10 mouse cellular contexts compared by ENCODE assay signal in genomic region chr2:153952897-153953296, GRCm38 (mm10). TPM values are rescaled to one million over a fixed set of nuclear protein-coding genes. Genes with fewer than 3 reads are reported as not detected.
DNase-seq lines count a peak whose midpoint lies in the region; ATAC-seq and TF ChIP-seq lines count a peak whose summit lies in the region.
"Had no signal": no experiment of that assay in that cellular context is flagged by ENCODE, and none has a peak within 500 bp of the region (broad histone marks: within the 10 kb centered on the region; RNA-seq: fewer than 3 reads in every experiment).

No protein-coding gene starts in this region.

- TF ChIP-seq RAD21 in CH12.LX (IDR thresholded peaks at IDR 0.05; ENCODE audit: low read depth, low read length), result peak; percentile 23

- ATAC-seq in heart, embryonic 12.5 days (ENCODE audit: insufficient number of reproducible peaks, low FRiP score), result no peak
- no peak for ATAC-seq in embryonic facial prominence, embryonic 11.5 days (replicated peaks; ENCODE audit: insufficient number of reproducible peaks, low FRiP score, low TSS enrichment, low read depth)

- 26% methylated on average over 6 of the region's 6 CpGs for whole genome bisulfite sequencing in heart, embryonic 12.5 days
- WGBS in bone marrow, adult 2 months, result 27% methylated on average over 6 of the region's 6 CpGs
- WGBS in embryonic facial prominence, embryonic 11.5 days, result 31% methylated on average over 6 of the region's 6 CpGs

- dilution Hi-C loops in CH12.LX (cut with MboI; ENCODE audit: extremely low pct_ligation_motif_present, extremely low pct_unique_long_range_greater_than_20kb, low sequenced_read_pairs), result no loop called here

- H3K36me3 ChIP-seq in heart, embryonic 12.5 days, result no peaks in the 10 kb centered on the region
- H3K36me3 ChIP-seq in CH12.LX (replicated peaks in 1 of 2; ENCODE audit: control insufficient read depth in 1 of 2, insufficient read depth in 1 of 2, low read length in 1 of 2), result no peaks in the 10 kb centered on the region
- H3K36me3 ChIP-seq in embryonic facial prominence, embryonic 11.5 days (replicated peaks; ENCODE audit: control insufficient read depth, insufficient read depth, low read depth, low read length), result no peaks in the 10 kb centered on the region
- H3K36me3 ChIP-seq: embryonic facial prominence, embryonic 15.5 days had no signal

- no peaks in the 10 kb centered on the region; the same call in none of the 2 replicates for H3K27me3 ChIP-seq in heart, embryonic 12.5 days (replicated peaks)
- peaks cover 62% of the 10 kb centered on the region for H3K27me3 ChIP-seq in CH12.LX (replicated peaks)
- H3K27me3 ChIP-seq in embryonic facial prominence, embryonic 11.5 days (ENCODE audit: control insufficient read depth, insufficient read depth, low read length), result no peaks in the 10 kb centered on the region
- H3K27me3 ChIP-seq: embryonic facial prominence, embryonic 15.5 days had no signal

- H3K4me2 ChIP-seq in heart, embryonic 12.5 days, result no peak overlapping the region
- no peak overlapping the region for H3K4me2 ChIP-seq in CH12.LX (ENCODE audit: insufficient read depth, low read depth, poor library complexity, severe bottlenecking)
- H3K4me2 ChIP-seq in embryonic facial prominence, embryonic 11.5 days (ENCODE audit: low read depth, low read length), result no peak overlapping the region
- H3K4me2 ChIP-seq: embryonic facial prominence, embryonic 15.5 days had no signal

- H3K9me3 ChIP-seq in heart, embryonic 12.5 days (replicated peaks), result no peaks in the 10 kb centered on the region
- H3K9me3 ChIP-seq in CH12.LX (replicated peaks; ENCODE audit: low read length), result no peaks in the 10 kb centered on the region
- H3K9me3 ChIP-seq in embryonic facial prominence, embryonic 11.5 days (replicated peaks; ENCODE audit: control insufficient read depth, low read length), result no peaks in the 10 kb centered on the region
- H3K9me3 ChIP-seq: embryonic facial prominence, embryonic 15.5 days had no signal

- no peak for TF ChIP-seq POLR2A in CH12.LX (IDR thresholded peaks at IDR 0.05; ENCODE audit: low read depth, low read length)
- TF ChIP-seq POLR2A in bone marrow, adult 2 months (IDR thresholded peaks at IDR 0.05; ENCODE audit: borderline replicate concordance, control insufficient read depth, low read depth, low read length), result no peak

- no peak for TF ChIP-seq EP300 in CH12.LX (IDR thresholded peaks at IDR 0.05; ENCODE audit: low read length)

- in situ Hi-C loops in CH12.LX (cut with MboI; ENCODE audit: low pct_ligation_motif_present, low pct_unique_long_range_greater_than_20kb, low sequenced_read_pairs), result no loop called here

- no peak overlapping the region for H3K4me3 ChIP-seq in heart, embryonic 12.5 days
- H3K4me3 ChIP-seq in CH12.LX (replicated peaks in 1 of 3; ENCODE audit: low read depth in 2 of 3, low read length in 2 of 3, poor library complexity in 1 of 3), result no peak overlapping the region
- H3K4me3 ChIP-seq in bone marrow, adult 2 months (replicated peaks; ENCODE audit: control insufficient read depth, low read depth, low read length), result no peak overlapping the region
- no peak overlapping the region for H3K4me3 ChIP-seq in embryonic facial prominence, embryonic 11.5 days (ENCODE audit: low read depth, low read length)
- H3K4me3 ChIP-seq: embryonic facial prominence, embryonic 15.5 days had no signal

- peak; percentile 32 to 72 for DNase-seq in heart, postnatal 10 days
- DNase-seq in CH12.LX (ENCODE audit: extremely low read depth), result peak; percentile 74
- peak; percentile 79 for DNase-seq in embryonic facial prominence, embryonic 11.5 days (ENCODE audit: low spot score)
- peak; percentile 51 to 87 for DNase-seq in layer of hippocampus, adult 18-20 months (ENCODE audit: low spot score in 2 of 2)
- peak; percentile 68 for DNase-seq in lung, postnatal 36 days
- peak; percentile 35 to 76 for DNase-seq in spleen, postnatal 4 days (ENCODE audit: low spot score in 2 of 2)

- H3K4me1 ChIP-seq in heart, embryonic 12.5 days (replicated peaks), result no peaks in the 10 kb centered on the region
- peaks cover 10 to 12% of the 10 kb centered on the region in 2 experiments for H3K4me1 ChIP-seq in CH12.LX (ENCODE audit: control insufficient read depth in 1 of 2, insufficient read depth in 2 of 2)
- 0 out of 2 replicates have a peak, but pooled peaks cover 1% of the 10 kb centered on the region for H3K4me1 ChIP-seq in bone marrow, adult 2 months (ENCODE audit: control insufficient read depth, insufficient read depth, low read length)
- H3K4me1 ChIP-seq in embryonic facial prominence, embryonic 11.5 days (ENCODE audit: control insufficient read depth, insufficient read depth, low read length), result no peaks in the 10 kb centered on the region
- H3K4me1 ChIP-seq: embryonic facial prominence, embryonic 15.5 days had no signal

- no peak overlapping the region for H3K9ac ChIP-seq in heart, embryonic 12.5 days
- H3K9ac ChIP-seq in CH12.LX (ENCODE audit: insufficient read depth, low read depth), result no peak overlapping the region
- H3K9ac ChIP-seq in embryonic facial prominence, embryonic 11.5 days (replicated peaks; ENCODE audit: low read length), result no peak overlapping the region
- H3K9ac ChIP-seq: embryonic facial prominence, embryonic 15.5 days had no signal

- peak; percentile 86 to 94 for TF ChIP-seq CTCF in CH12.LX (conservative IDR thresholded peaks at IDR 0.05 in 1 of 2, IDR thresholded peaks at IDR 0.05 in 1 of 2; ENCODE audit: low read depth in 2 of 2, low read length in 2 of 2)
- TF ChIP-seq CTCF in bone marrow, adult 2 months (IDR thresholded peaks at IDR 0.05; ENCODE audit: control insufficient read depth, insufficient read depth, low read length), result peak; percentile 38; the same call in 1 of the 2 replicates

- intact Hi-C loops in heart, postnatal 10 days (cut with DNase I), result no loop called here

- H3K27ac ChIP-seq in heart, embryonic 12.5 days (ENCODE audit: poor library complexity, severe bottlenecking), result no peak overlapping the region
- H3K27ac ChIP-seq in CH12.LX (ENCODE audit: insufficient read depth, low read depth), result no peak overlapping the region
- H3K27ac ChIP-seq in bone marrow, adult 2 months (ENCODE audit: control insufficient read depth, insufficient read depth, low read depth, low read length, poor library complexity), result no peak overlapping the region
- H3K27ac ChIP-seq in embryonic facial prominence, embryonic 11.5 days (replicated peaks; ENCODE audit: low read depth, low read length), result no peak overlapping the region
- H3K27ac ChIP-seq: embryonic facial prominence, embryonic 15.5 days had no signal

- no peaks in the 10 kb centered on the region for H3K79me2 ChIP-seq in CH12.LX (replicated peaks; ENCODE audit: control insufficient read depth, extremely low read depth, insufficient read depth, poor library complexity, severe bottlenecking)

RNA-seq across cellular contexts. Expression of gene Bpifb4, which starts 14.9 kb away (rescaled TPM):
- total RNA-seq in heart, postnatal 10 days (2021), result not detected
- polyA plus RNA-seq in heart, embryonic 12.5 days (2016; fragmentation: Nextera tagmentation; extraction: Ambion mirVana), result not detected in 2 replicates
- not detected in 2 replicates for total RNA-seq in CH12.LX (2012; rRNA removed)
- not detected in 2 replicates for total RNA-seq in CH12.LX (2014; rRNA removed)
- not detected in 2 replicates for polyA plus RNA-seq in CH12.LX (2012; ENCODE audit: insufficient read length, low read depth)
- polyA plus RNA-seq in bone marrow, adult 2 months (2011; ENCODE audit: insufficient read depth, insufficient read length, low replicate concordance, missing spikeins), result not detected in 2 replicates
- 0.18 TPM in 1 of 2 replicates, not detected in the other for polyA plus RNA-seq in embryonic facial prominence, embryonic 11.5 days (2014; fragmentation: Nextera tagmentation; extraction: Ambion mirVana)
- total RNA-seq in layer of hippocampus, adult 18-20 months (2021), result not detected
- polyA plus RNA-seq: embryonic facial prominence, embryonic 15.5 days; lung, embryonic 16.5 days had no signal

RNA-seq across cellular contexts. Expression of gene Bpifa6, which starts 21.8 kb away (rescaled TPM):
- not detected for total RNA-seq in heart, postnatal 10 days (2021)
- polyA plus RNA-seq in heart, embryonic 12.5 days (2016; fragmentation: Nextera tagmentation; extraction: Ambion mirVana), result not detected in 2 replicates
- not detected in 2 replicates for total RNA-seq in CH12.LX (2012; rRNA removed)
- not detected in 2 replicates for total RNA-seq in CH12.LX (2014; rRNA removed)
- not detected in 2 replicates for polyA plus RNA-seq in CH12.LX (2012; ENCODE audit: insufficient read length, low read depth)
- not detected in 2 replicates for polyA plus RNA-seq in bone marrow, adult 2 months (2011; ENCODE audit: insufficient read depth, insufficient read length, low replicate concordance, missing spikeins)
- not detected in 2 replicates for polyA plus RNA-seq in embryonic facial prominence, embryonic 11.5 days (2014; fragmentation: Nextera tagmentation; extraction: Ambion mirVana)
- total RNA-seq in layer of hippocampus, adult 18-20 months (2021), result not detected
- polyA plus RNA-seq: embryonic facial prominence, embryonic 15.5 days; lung, embryonic 16.5 days had no signal

RNA-seq across cellular contexts. Expression of gene Bpifb3, which starts 34.9 kb away (rescaled TPM):
- not detected for total RNA-seq in heart, postnatal 10 days (2021)
- polyA plus RNA-seq in heart, embryonic 12.5 days (2016; fragmentation: Nextera tagmentation; extraction: Ambion mirVana), result not detected in 2 replicates
- total RNA-seq in CH12.LX (2012; rRNA removed) (not detected in 2 replicates), CH12.LX (2014; rRNA removed) (not detected in 2 replicates)
- polyA plus RNA-seq in CH12.LX (2012; ENCODE audit: insufficient read length, low read depth), result not detected in 2 replicates
- not detected in 2 replicates for polyA plus RNA-seq in bone marrow, adult 2 months (2011; ENCODE audit: insufficient read depth, insufficient read length, low replicate concordance, missing spikeins)
- polyA plus RNA-seq in embryonic facial prominence, embryonic 11.5 days (2014; fragmentation: Nextera tagmentation; extraction: Ambion mirVana), result not detected in 2 replicates
- total RNA-seq in layer of hippocampus, adult 18-20 months (2021), result not detected
- polyA plus RNA-seq: lung, embryonic 16.5 days had no signal

RNA-seq across cellular contexts. Expression of gene Bpifb6, which starts 52.7 kb away (rescaled TPM):
- total RNA-seq in heart, postnatal 10 days (2021), result not detected
- not detected in 2 replicates for polyA plus RNA-seq in heart, embryonic 12.5 days (2016; fragmentation: Nextera tagmentation; extraction: Ambion mirVana)
- total RNA-seq in CH12.LX (2012; rRNA removed) (not detected in 2 replicates), CH12.LX (2014; rRNA removed) (not detected in 2 replicates)
- polyA plus RNA-seq in CH12.LX (2012; ENCODE audit: insufficient read length, low read depth), result not detected in 2 replicates
- polyA plus RNA-seq in bone marrow, adult 2 months (2011; ENCODE audit: insufficient read depth, insufficient read length, low replicate concordance, missing spikeins), result not detected in 2 replicates
- not detected in 2 replicates for polyA plus RNA-seq in embryonic facial prominence, embryonic 11.5 days (2014; fragmentation: Nextera tagmentation; extraction: Ambion mirVana)
- not detected for total RNA-seq in layer of hippocampus, adult 18-20 months (2021)
- polyA plus RNA-seq: embryonic facial prominence, embryonic 15.5 days; lung, embryonic 16.5 days had no signal

RNA-seq across cellular contexts. Expression of gene Bpifa2, which starts 55.2 kb away (rescaled TPM):
- total RNA-seq in heart, postnatal 10 days (2021), result under 1 TPM in 1 of 2 experiments, not detected in 1; 0.36 TPM
- not detected in 2 replicates for polyA plus RNA-seq in heart, embryonic 12.5 days (2016; fragmentation: Nextera tagmentation; extraction: Ambion mirVana)
- total RNA-seq in CH12.LX (2012; rRNA removed) (not detected in 2 replicates), CH12.LX (2014; rRNA removed) (not detected in 2 replicates)
- polyA plus RNA-seq in CH12.LX (2012; ENCODE audit: insufficient read length, low read depth), result not detected in 2 replicates
- polyA plus RNA-seq in bone marrow, adult 2 months (2011; ENCODE audit: insufficient read depth, insufficient read length, low replicate concordance, missing spikeins), result not detected in 2 replicates
- not detected in 2 replicates for polyA plus RNA-seq in embryonic facial prominence, embryonic 11.5 days (2014; fragmentation: Nextera tagmentation; extraction: Ambion mirVana)
- total RNA-seq in layer of hippocampus, adult 18-20 months (2021), result not detected
- polyA plus RNA-seq: embryonic facial prominence, embryonic 15.5 days; lung, embryonic 16.5 days had no signal
